Mouse (Mus musculus): ENCODE results near the gene Ngb.

GRCm38 (mm10) chr12:87131619-87132018 is 29.3 kb upstream of the Ngb start:
- TF ChIP-seq GATA1 (IDR thresholded peaks at IDR 0.05; ENCODE audit: low read length) (no peak), TAL1 (IDR thresholded peaks at IDR 0.05; ENCODE audit: low read length) (no peak)

All from erythroblast, embryonic 14.5 days (primary cell).